Mouse (Mus musculus) heart, postnatal 0 days (tissue): Measurements from ENCODE around the gene Kti12. TPM values are rescaled to one million over a fixed set of nuclear protein-coding genes. Genes with fewer than 3 reads are reported as not detected.

Experiments used
- ATAC-seq: fragments of 200-750 bp; cut with Nextera tagmentation; 2 replicates; pipeline ENCODE4 v1.8.0; 2017; ENCODE audit warnings: low read depth, moderate number of reproducible peaks, moderate library complexity; ENCODE audit not compliant: insufficient read depth
- DNase-seq: peaks from one replicate; pipeline ENCODE4 v3.0.0-alpha.2; 2016; ENCODE audit warnings: low spot score
- H3K27ac ChIP-seq: fragments of 300-500 bp; sonication (generic); 2 replicates; pipeline ENCODE4 v1.5.1; 2014; ENCODE audit warnings: low read depth, mild to moderate bottlenecking
- H3K27me3 ChIP-seq: fragments of 300-500 bp; sonication (generic); 2 replicates; pipeline ENCODE4 v1.6.1; 2014; ENCODE audit warnings: low read length, mixed read lengths; ENCODE audit not compliant: control insufficient read depth, insufficient read depth
- H3K36me3 ChIP-seq: fragments of 300-500 bp; sonication (generic); replicated peaks from 2 replicates; pipeline ENCODE4 v1.6.1; 2014; ENCODE audit warnings: low read length, mixed read lengths; ENCODE audit not compliant: control insufficient read depth, insufficient read depth
- H3K4me1 ChIP-seq: fragments of 300-500 bp; sonication (generic); 2 replicates; pipeline ENCODE4 v1.6.1; 2014; ENCODE audit warnings: antibody characterized with exemption; ENCODE audit not compliant: control insufficient read depth, insufficient read depth
- H3K4me2 ChIP-seq: fragments of 300-500 bp; sonication (generic); 2 replicates; pipeline ENCODE4 v1.6.1; 2014; ENCODE audit warnings: low read depth, mild to moderate bottlenecking, low read length, moderate library complexity
- H3K4me3 ChIP-seq: fragments of 300-500 bp; sonication (generic); 2 replicates; pipeline ENCODE4 v1.5.1; 2014; ENCODE audit warnings: low read depth, low read length
- H3K9ac ChIP-seq: fragments of 300-500 bp; sonication (generic); replicated peaks from 2 replicates; pipeline ENCODE4 v1.6.1; 2014; ENCODE audit warnings: low read depth, low read length, mixed read lengths
- H3K9me3 ChIP-seq: fragments of 300-500 bp; sonication (generic); replicated peaks from 2 replicates; pipeline ENCODE4 v1.6.1; 2016; ENCODE audit warnings: low read length; ENCODE audit not compliant: control insufficient read depth
- CTCF ChIP-seq: IDR thresholded peaks from 2 replicates; pipeline ENCODE4 v1.5.1; 2016; ENCODE audit warnings: antibody characterized with exemption, control low read depth, low read depth
- EP300 ChIP-seq: IDR thresholded peaks from 2 replicates; pipeline ENCODE4 v1.6.1; 2016; ENCODE audit warnings: antibody characterized with exemption, low read depth
- WGBS: fragments of 180-500 bp; shearing (Covaris S2); extraction: QIAGEN DNeasy Blood & Tissue Kit; methylation state at CpG from one replicate; pipeline ENCODE4 v1.1.7; 2014; 5-methylcytosine and 5-hydroxymethylcytosine counted together
- polyA plus RNA-seq: library from polyadenylated mRNA; unstranded; fragments of >200 nt; fragmentation: Nextera tagmentation; extraction: Ambion mirVana; gene quantifications from 2 replicates; pipeline ENCODE4 v1.2.1, GENCODE M21; 2015
- total RNA-seq: library from RNA; depleted of rRNA; stranded (reverse); fragments of >200 nt; gene quantifications from 2 replicates; pipeline ENCODE4 v1.2.3, GENCODE M21; 2014; ENCODE audit warnings: low replicate concordance; rRNA removed

The Kti12 gene
- total RNA-seq, result 22.6 and 32.9 TPM in 2 replicates
- 19.2 and 22.6 TPM in 2 replicates for polyA plus RNA-seq

- H3K4me3 ChIP-seq, result peak within 1 kb of the TSS; percentile 85
- H3K27me3 ChIP-seq, result no peaks in the 10 kb centered on the region
- peak within 1 kb of the TSS; percentile 81 for H3K4me2 ChIP-seq
- H3K27ac ChIP-seq, result peak within 1 kb of the TSS; percentile 92
- under 1% methylated on average over 77 of the region's 77 CpGs for WGBS
- ATAC-seq (peak; percentile 89), DNase-seq (peak; percentile 89)
- H3K9me3 ChIP-seq, result no peaks in the 10 kb centered on the region
- peak within 1 kb of the TSS; percentile 77 for H3K9ac ChIP-seq
- peaks cover 19% of the 10 kb centered on the region for H3K4me1 ChIP-seq
- H3K36me3 ChIP-seq, result peaks cover 8% of the 10 kb centered on the region; the same call in 1 of the 2 replicates
- no peak for TF ChIP-seq CTCF
- peak; percentile 34; the same call in 1 of the 2 replicates for TF ChIP-seq EP300
Measured at GRCm38 (mm10) chr4:108847715-108848504, at the start of gene Kti12. Gene Kti12, plus strand, starts transcription at chr4:108847785.

DNA sequence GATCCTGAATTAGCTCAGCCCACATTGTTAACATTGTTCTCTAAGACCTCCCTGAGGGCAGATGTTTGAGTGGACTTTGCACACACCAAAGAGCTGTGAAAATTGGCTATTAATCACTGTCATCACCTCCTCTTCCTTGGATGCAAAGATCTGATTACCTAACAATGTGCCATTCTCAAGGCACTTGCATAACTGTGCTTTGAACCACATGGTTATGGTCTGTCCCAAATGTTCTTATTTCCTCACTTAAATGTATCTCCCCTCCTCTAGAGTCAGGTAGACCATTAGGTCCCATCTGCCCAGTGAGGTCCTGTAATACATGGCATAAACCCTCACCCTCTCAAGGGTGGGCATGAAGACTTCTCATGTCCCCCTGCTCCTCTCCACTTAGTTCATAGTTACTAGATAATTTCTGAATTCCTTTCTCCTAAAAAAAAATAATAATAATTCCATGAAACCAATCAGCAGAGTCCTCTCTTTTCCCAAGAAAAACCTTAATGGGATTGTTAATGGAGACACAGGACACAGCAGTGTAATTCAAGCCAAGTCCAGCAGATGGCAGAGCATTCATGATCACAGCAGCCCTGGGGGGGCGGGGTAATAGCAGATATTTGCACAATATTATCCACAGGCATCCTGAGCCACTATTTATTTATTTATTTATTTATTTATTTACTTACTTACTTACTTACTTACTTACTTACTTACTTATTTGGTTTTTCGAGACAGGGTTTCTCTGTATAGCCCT lies 49.3 kb upstream of the Kti12 start:
- DNase-seq, result peak; percentile 43
- peak; percentile 81 for TF ChIP-seq CTCF
- no peak for TF ChIP-seq EP300
- H3K4me3 ChIP-seq, result no peak overlapping the region
- ATAC-seq, result peak; percentile 49; the same call in 1 of the 2 replicates
- H3K9me3 ChIP-seq, result no peaks in the 10 kb centered on the region
- 58% methylated on average over 2 of the region's 2 CpGs for WGBS
- H3K36me3 ChIP-seq, result no peaks in the 10 kb centered on the region
- H3K27ac ChIP-seq, result no peak overlapping the region
- H3K27me3 ChIP-seq, result no peaks in the 10 kb centered on the region
- H3K4me2 ChIP-seq, result no peak overlapping the region
- H3K4me1 ChIP-seq, result peaks cover 14% of the 10 kb centered on the region; the same call in 1 of the 2 replicates
- no peak overlapping the region for H3K9ac ChIP-seq

DNA sequence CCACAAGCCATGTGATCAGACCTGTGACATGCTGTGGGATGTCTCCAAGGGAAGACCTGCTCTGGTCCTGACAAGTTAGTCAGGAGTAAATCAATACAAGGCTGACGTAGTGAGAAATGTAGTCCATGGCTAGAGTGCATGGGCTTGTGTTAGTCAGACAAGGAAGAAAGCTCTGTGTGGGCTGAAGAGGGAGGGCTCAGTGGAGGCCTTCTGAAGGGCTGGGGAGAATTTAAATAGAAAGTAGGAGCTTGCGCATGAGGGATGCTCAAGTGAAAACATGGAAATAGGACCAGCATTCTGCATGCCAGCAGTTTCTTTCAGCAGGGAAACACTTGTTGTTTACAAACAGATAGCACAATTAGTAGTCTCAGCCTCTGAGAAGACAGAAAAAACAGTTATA lies 44.0 kb upstream of the Kti12 start:
- no peak for TF ChIP-seq EP300
- no peak for TF ChIP-seq CTCF
- no peak for DNase-seq
- Histone ChIP-seq H3K4me3 (no peak overlapping the region), H3K27ac (no peak overlapping the region), H3K27me3 (no peaks in the 10 kb centered on the region), H3K9me3 (no peaks in the 10 kb centered on the region), H3K9ac (no peak overlapping the region), H3K36me3 (no peaks in the 10 kb centered on the region), H3K4me2 (no peak overlapping the region), H3K4me1 (0 out of 2 replicates have a peak, but pooled peaks cover 5% of the 10 kb centered on the region)
- WGBS, result 81% methylated on average over 2 of the region's 2 CpGs
- no peak for ATAC-seq

DNA sequence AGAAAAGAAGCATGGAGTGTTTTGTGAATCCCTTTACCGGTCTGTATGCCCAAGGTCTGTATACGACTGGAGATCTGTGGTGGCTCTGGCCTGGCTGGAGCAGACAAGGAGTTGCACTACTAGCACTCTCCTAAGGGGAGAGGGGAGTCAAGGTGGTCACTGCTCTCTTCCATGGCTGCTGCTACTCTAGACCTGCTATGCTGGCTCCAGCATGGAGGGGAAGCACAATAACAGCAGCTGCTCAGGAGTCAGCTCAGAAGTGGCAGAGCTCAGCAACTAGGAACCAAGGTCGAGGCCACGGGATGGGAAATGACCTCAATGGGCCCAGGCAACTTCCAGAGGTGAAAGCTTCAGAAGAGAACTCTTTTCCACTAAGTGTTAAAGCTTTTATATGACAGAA lies 36.4 kb upstream of the Kti12 start:
- DNase-seq (no peak), ATAC-seq (no peak)
- no peak overlapping the region for H3K9ac ChIP-seq
- H3K4me2 ChIP-seq, result no peak overlapping the region
- H3K36me3 ChIP-seq, result peaks cover 6% of the 10 kb centered on the region
- H3K4me1 ChIP-seq, result no peaks in the 10 kb centered on the region
- H3K4me3 ChIP-seq, result no peak overlapping the region
- H3K9me3 ChIP-seq, result no peaks in the 10 kb centered on the region
- no peak overlapping the region for H3K27ac ChIP-seq
- H3K27me3 ChIP-seq, result no peaks in the 10 kb centered on the region
- 55% methylated on average over 4 of the region's 4 CpGs for WGBS
- TF ChIP-seq EP300 (no peak), CTCF (no peak)

- H3K27ac ChIP-seq, result no peak overlapping the region
- H3K4me3 ChIP-seq, result no peak overlapping the region
- no peaks in the 10 kb centered on the region for H3K9me3 ChIP-seq
- TF ChIP-seq EP300 (no peak), CTCF (no peak)
- DNase-seq, result no peak
- H3K27me3 ChIP-seq, result no peaks in the 10 kb centered on the region
- no peak for ATAC-seq
- H3K36me3 ChIP-seq, result peaks cover 6% of the 10 kb centered on the region
- WGBS, result 73% methylated on average over 6 of the region's 6 CpGs
- H3K4me1 ChIP-seq, result no peaks in the 10 kb centered on the region
- H3K9ac ChIP-seq, result no peak overlapping the region
- no peak overlapping the region for H3K4me2 ChIP-seq
Measured at GRCm38 (mm10) chr4:108811550-108811949, 36.0 kb upstream of the Kti12 start.
